Mouse (Mus musculus): ENCODE measurements around the gene Gm20547.

DNA sequence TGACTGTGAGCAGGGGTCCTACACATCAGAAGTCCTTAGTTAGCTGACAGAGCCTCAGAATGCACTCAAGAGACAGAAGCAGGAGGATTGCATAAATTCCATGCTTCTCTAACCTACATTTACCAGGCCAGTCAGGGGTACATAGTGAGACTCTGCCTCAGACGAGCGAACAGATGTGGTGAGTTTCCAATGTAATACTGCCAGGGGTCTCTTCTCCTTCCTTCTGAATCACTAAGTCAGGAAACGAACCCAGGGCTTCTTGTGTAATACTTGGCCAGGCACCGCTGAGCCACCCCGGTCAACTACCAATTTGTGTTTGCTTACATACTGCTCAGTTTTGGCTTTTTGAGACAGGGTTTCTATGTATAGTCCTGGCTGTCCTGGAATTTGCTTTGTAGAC is 6.1 kb upstream of the Gm20547 start:
- TF ChIP-seq CTCF (IDR thresholded peaks at IDR 0.05; ENCODE audit: insufficient read depth, low read length), result no peak
- TF ChIP-seq POLR2A (IDR thresholded peaks at IDR 0.05; ENCODE audit: borderline replicate concordance, extremely low read depth, low read depth, low read length), result no peak

Measured in lung, adult 2 months (tissue).